Mouse (Mus musculus): ENCODE results near the gene Rln3. TPM values are rescaled to one million over a fixed set of nuclear protein-coding genes. Genes with fewer than 3 reads are reported as not detected.
A peak's percentile ranks its signal among the peaks of the same experiment; 100 is the strongest.

Rln3 gene
- polyA plus RNA-seq, 1 experiment from 2014 or later, result not detected

DNA sequence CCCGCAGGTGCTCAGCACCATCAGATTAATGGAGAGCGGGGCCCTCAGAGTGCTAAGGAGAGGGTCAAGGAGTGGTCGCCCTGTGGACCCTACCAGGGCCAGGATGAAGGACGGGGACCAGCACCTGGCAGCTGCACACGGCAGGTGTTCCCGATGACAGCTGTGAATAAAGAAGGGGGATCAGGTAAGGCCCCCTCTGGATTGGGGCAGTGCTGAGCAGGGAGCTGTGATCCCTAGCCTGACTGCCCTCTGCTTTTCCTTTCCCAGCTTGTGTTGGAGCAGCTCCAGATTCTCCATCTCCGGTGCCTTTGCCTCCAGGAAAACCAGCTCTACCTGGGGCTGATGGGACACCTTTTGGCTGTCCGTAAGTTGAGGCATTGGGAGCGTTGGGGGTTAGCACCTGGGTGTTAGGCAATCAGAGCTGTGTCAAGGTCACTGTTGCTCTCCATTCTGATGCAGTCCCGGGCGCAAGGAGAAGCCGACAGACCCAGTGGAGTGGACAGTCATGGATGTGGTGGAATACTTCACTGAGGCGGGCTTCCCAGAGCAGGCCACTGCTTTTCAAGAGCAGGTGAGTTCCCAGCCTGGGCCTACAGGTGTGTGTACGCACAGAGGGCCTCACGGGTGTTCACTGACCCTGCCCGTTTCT is 45.6 kb downstream of the Rln3 start:
- H3K9ac ChIP-seq (ENCODE audit: low read depth, low read length), result 0 out of 2 replicates have a peak overlapping the region, but pooled peaks have one; percentile 45
- ATAC-seq, result no peak
- peaks cover 6% of the 10 kb centered on the region; the same call in 1 of the 2 replicates for H3K36me3 ChIP-seq (ENCODE audit: control insufficient read depth, insufficient read depth)
- peak overlapping the region; percentile 93 for H3K4me2 ChIP-seq (replicated peaks; ENCODE audit: low read depth)
- WGBS, result 54% methylated on average over 16 of the region's 16 CpGs
- no peak overlapping the region for H3K27ac ChIP-seq (ENCODE audit: low read depth, low read length)
- TF ChIP-seq CTCF (IDR thresholded peaks at IDR 0.05; ENCODE audit: low read depth), result no peak
- no peaks in the 10 kb centered on the region for H3K27me3 ChIP-seq (replicated peaks; ENCODE audit: control insufficient read depth, insufficient read depth, low read length)
- peak overlapping the region; percentile 62 for H3K4me3 ChIP-seq (ENCODE audit: low read depth, low read length)
- peaks cover 4% of the 10 kb centered on the region; the same call in 1 of the 2 replicates for H3K4me1 ChIP-seq (replicated peaks; ENCODE audit: control insufficient read depth, insufficient read depth, low read length)
- no peaks in the 10 kb centered on the region for H3K9me3 ChIP-seq (ENCODE audit: control insufficient read depth)

DNA sequence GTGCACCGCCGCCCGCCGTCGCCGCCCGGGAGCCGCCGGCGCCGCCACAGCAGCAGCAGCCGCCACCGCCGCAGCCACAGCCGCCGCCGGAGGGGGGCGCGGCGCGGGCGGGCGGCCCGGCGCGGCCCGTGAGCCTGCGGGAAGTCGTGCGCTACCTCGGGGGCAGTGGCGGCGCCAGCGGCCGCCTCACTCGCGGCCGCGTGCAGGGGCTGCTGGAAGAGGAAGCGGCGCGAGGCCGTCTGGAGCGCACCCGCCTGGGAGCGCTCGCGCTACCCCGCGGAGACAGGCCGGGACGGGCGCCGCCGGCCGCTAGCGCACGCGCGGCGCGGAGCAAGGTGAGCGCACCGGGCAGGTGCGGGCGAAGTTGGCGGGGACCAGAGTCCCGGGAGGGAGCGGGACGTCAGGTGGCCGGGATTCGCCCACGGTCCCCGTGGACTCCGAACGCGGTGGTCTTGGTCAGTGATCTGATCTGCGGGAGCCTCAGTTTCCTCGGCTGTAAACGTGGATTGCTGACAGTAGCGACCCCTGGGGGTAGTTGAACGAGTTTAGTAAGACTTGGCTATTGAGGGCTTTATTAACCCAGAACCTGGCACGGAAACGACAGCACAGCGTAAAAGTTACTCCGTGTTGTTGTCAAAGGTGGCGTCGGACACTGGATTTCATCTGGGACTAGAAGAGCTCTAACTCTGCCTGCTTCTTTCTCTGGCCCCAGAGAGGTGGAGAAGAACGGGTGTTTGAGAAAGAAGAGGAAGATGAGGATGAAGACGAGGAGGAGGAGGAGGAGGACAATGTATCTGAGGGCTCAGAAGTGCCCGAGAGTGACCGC is 46.4 kb downstream of the Rln3 start:
- H3K4me2 ChIP-seq (replicated peaks; ENCODE audit: low read depth), result peak overlapping the region; percentile 93
- H3K4me1 ChIP-seq (replicated peaks; ENCODE audit: control insufficient read depth, insufficient read depth, low read length), result no peaks in the 10 kb centered on the region; the same call in 1 of the 2 replicates
- no peaks in the 10 kb centered on the region for H3K27me3 ChIP-seq (replicated peaks; ENCODE audit: control insufficient read depth, insufficient read depth, low read length)
- TF ChIP-seq CTCF (IDR thresholded peaks at IDR 0.05; ENCODE audit: low read depth), result peak; percentile 71
- H3K9me3 ChIP-seq (ENCODE audit: control insufficient read depth), result no peaks in the 10 kb centered on the region
- ATAC-seq, result peak; percentile 23; the same call in 1 of the 2 replicates
- H3K27ac ChIP-seq (ENCODE audit: low read depth, low read length), result peak overlapping the region; percentile 54; the same call in 1 of the 2 replicates
- 1% methylated on average over 75 of the region's 92 CpGs for WGBS
- peaks cover 6% of the 10 kb centered on the region; the same call in 1 of the 2 replicates for H3K36me3 ChIP-seq (ENCODE audit: control insufficient read depth, insufficient read depth)
- peak overlapping the region; percentile 62 for H3K4me3 ChIP-seq (ENCODE audit: low read depth, low read length)
- H3K9ac ChIP-seq (ENCODE audit: low read depth, low read length), result peak overlapping the region; percentile 45; the same call in 1 of the 2 replicates

DNA sequence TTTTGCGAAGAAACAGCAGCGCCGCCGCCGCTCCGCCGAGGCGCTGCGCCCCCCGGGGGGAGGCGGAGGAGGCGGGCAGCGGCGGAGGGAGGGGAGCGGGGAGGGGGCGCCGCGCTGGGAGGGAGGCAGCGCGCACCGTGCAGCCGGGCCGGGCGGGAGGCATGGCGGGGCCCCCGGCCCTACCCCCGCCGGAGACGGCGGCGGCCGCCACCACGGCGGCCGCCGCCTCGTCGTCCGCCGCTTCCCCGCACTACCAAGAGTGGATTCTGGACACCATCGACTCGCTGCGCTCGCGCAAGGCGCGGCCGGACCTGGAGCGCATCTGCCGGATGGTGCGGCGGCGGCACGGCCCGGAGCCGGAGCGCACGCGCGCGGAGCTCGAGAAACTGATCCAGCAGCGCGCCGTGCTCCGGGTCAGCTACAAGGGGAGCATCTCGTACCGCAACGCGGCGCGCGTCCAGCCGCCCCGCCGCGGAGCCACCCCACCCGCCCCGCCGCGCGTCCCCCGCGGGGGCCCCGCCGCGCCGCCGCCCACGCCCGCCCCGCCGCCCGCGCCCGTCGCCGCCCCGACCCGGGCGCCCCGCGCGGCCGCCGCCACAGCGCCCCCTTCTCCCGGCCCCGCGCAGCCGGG is 47.2 kb downstream of the Rln3 start, which contains the start of gene Samd1:
Gene Samd1 (plus strand): TSS at position 162 of the 631 bp plus-strand sequence.
- peak; percentile 5; the same call in 1 of the 2 replicates for ATAC-seq
- Histone ChIP-seq H3K9me3 (ENCODE audit: control insufficient read depth) (no peaks in the 10 kb centered on the region), H3K36me3 (ENCODE audit: control insufficient read depth, insufficient read depth) (peaks cover 6% of the 10 kb centered on the region; the same call in 1 of the 2 replicates), H3K27me3 (replicated peaks; ENCODE audit: control insufficient read depth, insufficient read depth, low read length) (no peaks in the 10 kb centered on the region), H3K27ac (ENCODE audit: low read depth, low read length) (peak within 1 kb of the TSS; percentile 82), H3K4me3 (ENCODE audit: low read depth, low read length) (peak within 1 kb of the TSS; percentile 67), H3K4me2 (replicated peaks; ENCODE audit: low read depth) (peak within 1 kb of the TSS; percentile 93), H3K4me1 (replicated peaks; ENCODE audit: control insufficient read depth, insufficient read depth, low read length) (no peaks in the 10 kb centered on the region; the same call in 1 of the 2 replicates), H3K9ac (ENCODE audit: low read depth, low read length) (peak within 1 kb of the TSS; percentile 53)
- no peak for TF ChIP-seq CTCF (IDR thresholded peaks at IDR 0.05; ENCODE audit: low read depth)
- under 1% methylated on average over 44 of the region's 112 CpGs for WGBS

DNA sequence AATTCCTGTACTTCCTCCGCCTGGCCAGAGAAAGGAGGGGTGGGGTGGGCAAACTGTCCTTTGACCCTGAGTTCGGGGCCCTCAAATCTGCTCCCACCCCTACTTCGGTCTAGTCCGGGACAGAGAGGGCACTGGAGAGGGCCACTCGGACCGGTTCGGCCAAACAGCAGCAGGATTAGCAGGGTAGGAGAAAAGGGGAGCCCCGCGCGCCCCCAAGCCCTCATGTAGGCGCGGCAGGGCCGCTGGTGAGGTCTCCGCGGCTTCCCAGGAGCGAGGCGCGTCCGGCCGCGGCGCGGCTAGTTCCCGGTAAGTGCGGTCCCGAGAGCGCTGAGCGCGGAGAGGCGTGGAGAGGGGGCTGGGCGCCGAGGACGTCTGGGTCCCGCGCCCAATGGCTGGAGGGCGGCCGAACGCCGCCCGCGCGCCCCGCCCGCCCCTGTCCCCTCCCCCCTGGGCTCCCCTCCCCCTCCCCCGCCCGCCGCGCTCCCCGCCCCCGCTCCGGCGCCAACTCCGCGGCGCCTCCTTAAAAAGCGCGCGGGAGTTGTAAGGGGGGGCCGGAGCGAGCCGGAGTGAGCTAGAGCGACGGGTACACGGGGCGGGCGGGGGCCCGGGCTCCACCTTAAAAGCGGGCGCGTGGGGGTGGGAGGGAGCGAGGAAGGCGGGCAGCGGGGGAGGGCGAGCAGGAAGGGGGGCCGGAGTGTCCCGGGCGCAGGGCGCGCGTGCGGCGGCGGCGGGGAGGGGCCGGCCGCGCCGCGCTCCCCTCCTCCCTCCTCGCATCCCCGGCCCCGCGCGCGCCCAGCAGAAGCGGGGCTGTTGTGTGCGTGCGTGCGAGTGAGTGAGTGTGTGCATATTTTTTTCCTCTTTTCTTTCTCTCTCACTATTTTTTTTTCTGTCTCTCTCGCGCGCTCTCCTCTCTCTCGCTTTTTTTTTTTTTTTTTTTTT is 48.0 kb downstream of the Rln3 start:
- no peaks in the 10 kb centered on the region for H3K27me3 ChIP-seq (replicated peaks; ENCODE audit: control insufficient read depth, insufficient read depth, low read length)
- H3K4me3 ChIP-seq (ENCODE audit: low read depth, low read length), result peak overlapping the region; percentile 67
- peak overlapping the region; percentile 93 for H3K4me2 ChIP-seq (replicated peaks; ENCODE audit: low read depth)
- no peaks in the 10 kb centered on the region; the same call in 1 of the 2 replicates for H3K4me1 ChIP-seq (replicated peaks; ENCODE audit: control insufficient read depth, insufficient read depth, low read length)
- H3K36me3 ChIP-seq (ENCODE audit: control insufficient read depth, insufficient read depth), result peaks cover 14% of the 10 kb centered on the region; the same call in 1 of the 2 replicates
- ATAC-seq, result peak; percentile 74
- peak overlapping the region; percentile 82 for H3K27ac ChIP-seq (ENCODE audit: low read depth, low read length)
- H3K9me3 ChIP-seq (ENCODE audit: control insufficient read depth), result no peaks in the 10 kb centered on the region
- under 1% methylated on average over 52 of the region's 103 CpGs for WGBS
- H3K9ac ChIP-seq (ENCODE audit: low read depth, low read length), result peak overlapping the region; percentile 53
- no peak for TF ChIP-seq CTCF (IDR thresholded peaks at IDR 0.05; ENCODE audit: low read depth)

DNA sequence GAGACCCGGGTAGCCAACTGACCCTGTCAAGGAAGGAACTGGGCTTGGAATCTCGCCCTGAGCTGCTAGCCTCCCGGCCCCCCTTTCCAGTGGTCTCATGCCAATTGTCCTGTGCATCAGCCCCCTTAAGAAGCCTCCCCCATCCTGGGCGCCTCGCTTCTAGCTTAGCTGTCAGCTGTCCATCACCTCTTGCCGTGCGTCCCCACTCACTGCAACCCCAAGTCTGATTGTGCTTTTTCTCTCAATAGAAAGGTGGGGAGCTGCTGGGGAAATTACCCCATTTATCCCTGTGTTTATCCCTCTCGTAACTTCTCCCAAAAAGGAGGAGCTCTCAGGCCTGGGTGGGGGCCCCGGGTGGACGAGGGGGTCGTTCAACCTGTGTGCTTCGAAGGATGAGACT is 48.8 kb downstream of the Rln3 start:
- Histone ChIP-seq H3K36me3 (ENCODE audit: control insufficient read depth, insufficient read depth) (peaks cover 17% of the 10 kb centered on the region), H3K9ac (ENCODE audit: low read depth, low read length) (no peak overlapping the region), H3K27me3 (replicated peaks; ENCODE audit: control insufficient read depth, insufficient read depth, low read length) (no peaks in the 10 kb centered on the region), H3K27ac (ENCODE audit: low read depth, low read length) (no peak overlapping the region), H3K4me1 (replicated peaks; ENCODE audit: control insufficient read depth, insufficient read depth, low read length) (no peaks in the 10 kb centered on the region; the same call in 1 of the 2 replicates), H3K4me3 (ENCODE audit: low read depth, low read length) (peak overlapping the region; percentile 67; the same call in 1 of the 2 replicates), H3K9me3 (ENCODE audit: control insufficient read depth) (no peaks in the 10 kb centered on the region), H3K4me2 (replicated peaks; ENCODE audit: low read depth) (peak overlapping the region; percentile 93; the same call in 1 of the 2 replicates)
- ATAC-seq, result no peak
- WGBS, result 39% methylated on average over 12 of the region's 12 CpGs
- TF ChIP-seq CTCF (IDR thresholded peaks at IDR 0.05; ENCODE audit: low read depth), result no peak

Data from intestine, postnatal 0 days (tissue).